Mouse (Mus musculus) kidney, adult 2 months (tissue): ENCODE measurements around the gene Ggps1.
"Not testable (repeated sequence)": the region's sequence is repeated elsewhere in the genome, so short reads cannot be mapped to it uniquely, and the experiment has no call there.

Experiments used
- CTCF ChIP-seq: fragments of 200-500 bp; conservative IDR thresholded peaks from 2 replicates; pipeline ENCODE4 v1.5.1; 2011; ENCODE audit warnings: low read depth, mild to moderate bottlenecking, control low read depth, low read length, moderate library complexity, mixed read lengths; ENCODE audit not compliant: insufficient read depth, insufficient read length
- POLR2A ChIP-seq: fragments of 200-500 bp; IDR thresholded peaks from one replicate; pipeline ENCODE4 v1.6.1; 2011; ENCODE audit warnings: low read depth, low read length, control low read depth

GRCm38 (mm10) chr13:14021417-14021816 is 41.9 kb downstream of the Ggps1 start:
- not testable (repeated sequence) for TF ChIP-seq POLR2A, CTCF
